ENCODE assay signal across 18 mouse cellular contexts in genomic region chr7:121933675-121934074, GRCm38 (mm10). TPM values are rescaled to one million over a fixed set of nuclear protein-coding genes. Genes with fewer than 3 reads are reported as not detected.
DNase-seq lines count a peak whose midpoint lies in the region; ATAC-seq lines count a peak whose summit lies in the region.
"Had no signal": no experiment of that assay in that cellular context is flagged by ENCODE, and none has a peak within 500 bp of the region (broad histone marks: within the 10 kb centered on the region; RNA-seq: fewer than 3 reads in every experiment).

No protein-coding gene starts in this region.

- H3K4me3 ChIP-seq in heart, embryonic 11.5 days (ENCODE audit: low read depth, low read length) = no peak overlapping the region
- no peak overlapping the region for H3K4me3 ChIP-seq in kidney, embryonic 16.5 days (ENCODE audit: low read length)
- H3K4me3 ChIP-seq in lung, embryonic 16.5 days (ENCODE audit: low read length) = no peak overlapping the region
- H3K4me3 ChIP-seq: embryonic facial prominence, embryonic 15.5 days; limb, embryonic 12.5 days; liver, embryonic 13.5 days; midbrain, embryonic 12.5 days had no signal

- no peak for ATAC-seq in heart, embryonic 11.5 days (replicated peaks; ENCODE audit: insufficient number of reproducible peaks, low FRiP score, low TSS enrichment)
- ATAC-seq in kidney, embryonic 16.5 days (ENCODE audit: low FRiP score, low TSS enrichment) = no peak
- peak; percentile 18; the same call in 1 of the 2 replicates for ATAC-seq in lung, embryonic 16.5 days (ENCODE audit: low read depth)
- ATAC-seq: forebrain, embryonic 16.5 days; hindbrain, postnatal 0 days; intestine, postnatal 0 days had no signal

- no peaks in the 10 kb centered on the region for H3K27me3 ChIP-seq in heart, embryonic 11.5 days (ENCODE audit: control insufficient read depth, insufficient read depth, low read length)
- no peaks in the 10 kb centered on the region for H3K27me3 ChIP-seq in kidney, embryonic 16.5 days (ENCODE audit: insufficient read depth, low read length)
- H3K27me3 ChIP-seq in lung, embryonic 16.5 days (ENCODE audit: control insufficient read depth, insufficient read depth, low read depth, low read length) = no peaks in the 10 kb centered on the region
- H3K27me3 ChIP-seq: embryonic facial prominence, embryonic 15.5 days; limb, embryonic 12.5 days; liver, embryonic 13.5 days; midbrain, embryonic 12.5 days had no signal

- DNase-seq in heart, adult 8-10 months (ENCODE audit: low spot score) = peak; percentile 11
- DNase-seq in kidney, adult 8-10 months = no peak
- DNase-seq in left cerebral cortex, postnatal 10 days (ENCODE audit: extremely low spot score in 1 of 2, low spot score in 2 of 2) = no peak
- no peak for DNase-seq in retina, postnatal 1 day
- DNase-seq: adrenal gland, postnatal 25 days; B cell, adult 2 months; layer of hippocampus, adult 9-11 months; liver, embryonic 13.5 days; right cerebral cortex, postnatal 4 days had no signal

- 56% methylated on average over 6 of the region's 6 CpGs for WGBS in heart, embryonic 11.5 days (ENCODE audit: insufficient replicate concordance)
- 73% methylated on average over 6 of the region's 6 CpGs for WGBS in kidney, embryonic 16.5 days
- WGBS in lung, embryonic 16.5 days = 57% methylated on average over 6 of the region's 6 CpGs

- H3K27ac ChIP-seq in heart, embryonic 11.5 days (ENCODE audit: low read depth, low read length) = no peak overlapping the region
- H3K27ac ChIP-seq in kidney, embryonic 16.5 days (ENCODE audit: low read length) = peak overlapping the region; percentile 64
- 0 out of 2 replicates have a peak overlapping the region, but pooled peaks have one; percentile 36 for H3K27ac ChIP-seq in lung, embryonic 16.5 days (ENCODE audit: low read length)
- H3K27ac ChIP-seq: embryonic facial prominence, embryonic 15.5 days; hindbrain, postnatal 0 days; limb, embryonic 12.5 days; liver, embryonic 13.5 days; midbrain, embryonic 12.5 days had no signal

- H3K4me2 ChIP-seq in heart, embryonic 11.5 days = no peak overlapping the region
- H3K4me2 ChIP-seq in kidney, embryonic 16.5 days (replicated peaks; ENCODE audit: low read depth, low read length) = no peak overlapping the region
- H3K4me2 ChIP-seq in lung, embryonic 16.5 days (ENCODE audit: low read depth, low read length) = no peak overlapping the region
- H3K4me2 ChIP-seq: embryonic facial prominence, embryonic 15.5 days; limb, embryonic 12.5 days; liver, embryonic 13.5 days; midbrain, embryonic 12.5 days had no signal

- intact Hi-C loops in left cerebral cortex, postnatal 10 days (cut with DNase I) = no loop called here

- H3K4me1 ChIP-seq in heart, embryonic 11.5 days (ENCODE audit: control insufficient read depth, insufficient read depth, low read length) = peaks cover 23% of the 10 kb centered on the region
- peaks cover 30% of the 10 kb centered on the region for H3K4me1 ChIP-seq in kidney, embryonic 16.5 days (ENCODE audit: insufficient read depth, low read length)
- H3K4me1 ChIP-seq in lung, embryonic 16.5 days (replicated peaks; ENCODE audit: control insufficient read depth, insufficient read depth, low read length) = peaks cover 21% of the 10 kb centered on the region
- H3K4me1 ChIP-seq: limb, embryonic 12.5 days; liver, embryonic 13.5 days had no signal

- no peak overlapping the region for H3K9ac ChIP-seq in heart, embryonic 11.5 days (ENCODE audit: low read depth, low read length)
- no peak overlapping the region for H3K9ac ChIP-seq in kidney, embryonic 16.5 days (replicated peaks; ENCODE audit: low read length)
- H3K9ac ChIP-seq in lung, embryonic 16.5 days (ENCODE audit: low read length) = no peak overlapping the region
- H3K9ac ChIP-seq: embryonic facial prominence, embryonic 15.5 days; limb, embryonic 12.5 days; liver, embryonic 13.5 days; midbrain, embryonic 12.5 days had no signal

- no peaks in the 10 kb centered on the region for H3K36me3 ChIP-seq in heart, embryonic 11.5 days (ENCODE audit: control insufficient read depth, insufficient read depth, low read length)
- H3K36me3 ChIP-seq in kidney, embryonic 16.5 days (ENCODE audit: insufficient read depth, low read length) = peaks cover 8% of the 10 kb centered on the region
- H3K36me3 ChIP-seq in lung, embryonic 16.5 days (ENCODE audit: control insufficient read depth, insufficient read depth, low read length) = no peaks in the 10 kb centered on the region

- H3K9me3 ChIP-seq in heart, embryonic 11.5 days (replicated peaks; ENCODE audit: control insufficient read depth, low read length) = no peaks in the 10 kb centered on the region
- no peaks in the 10 kb centered on the region for H3K9me3 ChIP-seq in kidney, embryonic 16.5 days (ENCODE audit: low read length)
- no peaks in the 10 kb centered on the region for H3K9me3 ChIP-seq in lung, embryonic 16.5 days (ENCODE audit: control insufficient read depth, low read length)
- H3K9me3 ChIP-seq: embryonic facial prominence, embryonic 15.5 days; limb, embryonic 12.5 days; liver, embryonic 13.5 days; midbrain, embryonic 12.5 days had no signal

RNA-seq across cellular contexts. Expression of gene Cog7, which starts 47.8 kb away (rescaled TPM):
- 10 to 100 TPM; 19.1 to 20.6 (median 20.1) TPM for total RNA-seq in heart, adult 8-10 months (2022)
- polyA plus RNA-seq in heart, embryonic 11.5 days (2014; fragmentation: Nextera tagmentation; extraction: Ambion mirVana) = 17.4 and 18.6 TPM in 2 replicates
- 32.9 and 33.0 TPM in 2 replicates for polyA plus RNA-seq in kidney, embryonic 16.5 days (2015; fragmentation: Nextera tagmentation; extraction: Ambion mirVana)
- polyA plus RNA-seq in lung, embryonic 16.5 days (2015; fragmentation: Nextera tagmentation; extraction: Ambion mirVana) = 26.1 and 30.7 TPM in 2 replicates
- total RNA-seq in left cerebral cortex, postnatal 10 days (2021) = 10 to 100 TPM; 35.2 to 36.5 TPM
